Mouse (Mus musculus) cerebellum, adult 9-10 months (tissue): ENCODE results near the gene Bmp6.

Source experiments
- DNase-seq: peaks from one replicate; pipeline ENCODE4 v3.0.0; 2022

Bmp6 gene

GRCm38 (mm10) chr13:38522056-38522654, 177.2 kb downstream of the Bmp6 start:
- no peak for DNase-seq

GRCm38 (mm10) chr13:38523231-38523630, 178.3 kb downstream of the Bmp6 start:
- no peak for DNase-seq

- DNase-seq: no peak
Observed at GRCm38 (mm10) chr13:38525261-38525660, 180.4 kb downstream of the Bmp6 start.

- no peak for DNase-seq
Observed at GRCm38 (mm10) chr13:38526116-38526515, 181.2 kb downstream of the Bmp6 start.

GRCm38 (mm10) chr13:38527041-38527796, 182.3 kb downstream of the Bmp6 start:
- no peak for DNase-seq

GRCm38 (mm10) chr13:38527797-38528650, 183.1 kb downstream of the Bmp6 start:
- DNase-seq: peak; percentile 79

GRCm38 (mm10) chr13:38528687-38529294, 183.9 kb downstream of the Bmp6 start, which contains the start of gene Txndc5:
Gene Txndc5 (minus strand): TSS chr13:38528824.
- no peak for DNase-seq

GRCm38 (mm10) chr13:38529576-38529975, 184.7 kb downstream of the Bmp6 start:
- no peak for DNase-seq

GRCm38 (mm10) chr13:38531498-38531897, 186.6 kb downstream of the Bmp6 start:
- DNase-seq: no peak

- DNase-seq: no peak
Observed at GRCm38 (mm10) chr13:38533461-38533860, 188.6 kb downstream of the Bmp6 start.

GRCm38 (mm10) chr13:38534016-38534415, 189.1 kb downstream of the Bmp6 start:
- DNase-seq: no peak

GRCm38 (mm10) chr13:38534731-38535130, 189.8 kb downstream of the Bmp6 start:
- no peak for DNase-seq

GRCm38 (mm10) chr13:38537521-38537920, 192.6 kb downstream of the Bmp6 start:
- no peak for DNase-seq

GRCm38 (mm10) chr13:38539192-38539900, 194.4 kb downstream of the Bmp6 start:
- no peak for DNase-seq

- DNase-seq: no peak
Observed at GRCm38 (mm10) chr13:38543455-38544125, 198.7 kb downstream of the Bmp6 start.

- DNase-seq: no peak
Observed at GRCm38 (mm10) chr13:38544769-38545445, 200.0 kb downstream of the Bmp6 start.

GRCm38 (mm10) chr13:38545460-38545859, 200.6 kb downstream of the Bmp6 start:
- no peak for DNase-seq

GRCm38 (mm10) chr13:38546754-38547153, 201.8 kb downstream of the Bmp6 start:
- no peak for DNase-seq

- no peak for DNase-seq
Observed at GRCm38 (mm10) chr13:38547717-38548116, 202.8 kb downstream of the Bmp6 start.

GRCm38 (mm10) chr13:38548681-38549080, 203.8 kb downstream of the Bmp6 start:
- DNase-seq: no peak
